Mouse (Mus musculus): ENCODE measurements around the gene Gab2.
"Not testable (repeated sequence)": the region's sequence is repeated elsewhere in the genome, so short reads cannot be mapped to it uniquely, and the experiment has no call there.

The Gab2 gene

DNA sequence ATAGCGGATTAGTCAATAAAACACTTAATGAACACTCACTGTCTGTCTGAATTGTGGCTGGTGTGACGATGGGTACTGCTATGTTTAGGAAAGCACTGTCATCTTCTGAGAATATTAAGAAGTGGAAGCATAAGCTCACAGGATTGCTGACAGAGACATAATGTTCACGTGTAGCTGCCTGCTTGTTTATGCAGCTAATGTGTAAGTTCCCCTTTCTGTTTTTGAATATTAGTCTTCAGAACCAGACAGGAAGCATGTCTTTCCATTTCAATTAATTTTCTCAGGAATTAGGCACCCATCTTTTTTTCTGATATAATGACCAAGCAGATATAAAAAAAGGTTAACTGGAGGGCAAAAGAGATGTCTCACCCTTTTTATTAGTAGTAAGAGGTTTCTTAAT lies 55.1 kb downstream of the Gab2 start:
- no peak for DNase-seq (ENCODE audit: low spot score in 2 of 2)

DNA sequence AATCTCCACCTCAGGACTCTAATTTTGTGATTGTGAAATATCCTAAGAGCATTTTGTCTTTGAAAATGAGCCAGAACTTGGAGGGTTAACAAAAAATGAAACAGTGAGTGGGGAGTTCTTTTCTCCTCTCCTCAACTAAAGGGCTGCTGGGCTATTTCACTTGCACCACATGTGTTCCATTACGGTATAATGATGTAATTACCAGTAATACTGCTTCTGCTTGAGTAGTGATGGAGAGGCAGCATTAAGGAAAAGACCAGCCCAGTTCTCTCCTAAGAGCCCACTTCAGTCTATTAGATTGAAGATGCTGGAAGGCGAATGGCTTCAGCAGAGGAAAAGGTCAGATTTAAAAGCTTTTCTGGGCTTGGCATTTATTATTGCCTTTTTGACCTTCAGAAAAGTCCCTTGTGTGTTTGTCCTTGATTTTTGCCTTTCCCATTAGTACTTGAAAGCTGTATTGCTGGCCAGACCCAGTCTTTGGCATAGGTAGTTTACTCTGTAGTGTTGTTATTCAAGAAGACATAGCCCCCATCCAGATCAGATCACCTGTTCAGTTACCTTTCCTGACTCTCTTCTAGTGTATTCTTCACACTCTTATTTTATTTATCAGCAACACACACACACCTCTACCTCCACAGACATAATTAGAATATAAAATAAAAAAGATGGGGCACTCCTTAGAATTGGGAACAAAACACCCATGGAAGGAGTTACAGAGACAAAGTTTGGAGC lies 69.9 kb downstream of the Gab2 start:
- no peak for DNase-seq (ENCODE audit: low spot score in 2 of 2)

DNA sequence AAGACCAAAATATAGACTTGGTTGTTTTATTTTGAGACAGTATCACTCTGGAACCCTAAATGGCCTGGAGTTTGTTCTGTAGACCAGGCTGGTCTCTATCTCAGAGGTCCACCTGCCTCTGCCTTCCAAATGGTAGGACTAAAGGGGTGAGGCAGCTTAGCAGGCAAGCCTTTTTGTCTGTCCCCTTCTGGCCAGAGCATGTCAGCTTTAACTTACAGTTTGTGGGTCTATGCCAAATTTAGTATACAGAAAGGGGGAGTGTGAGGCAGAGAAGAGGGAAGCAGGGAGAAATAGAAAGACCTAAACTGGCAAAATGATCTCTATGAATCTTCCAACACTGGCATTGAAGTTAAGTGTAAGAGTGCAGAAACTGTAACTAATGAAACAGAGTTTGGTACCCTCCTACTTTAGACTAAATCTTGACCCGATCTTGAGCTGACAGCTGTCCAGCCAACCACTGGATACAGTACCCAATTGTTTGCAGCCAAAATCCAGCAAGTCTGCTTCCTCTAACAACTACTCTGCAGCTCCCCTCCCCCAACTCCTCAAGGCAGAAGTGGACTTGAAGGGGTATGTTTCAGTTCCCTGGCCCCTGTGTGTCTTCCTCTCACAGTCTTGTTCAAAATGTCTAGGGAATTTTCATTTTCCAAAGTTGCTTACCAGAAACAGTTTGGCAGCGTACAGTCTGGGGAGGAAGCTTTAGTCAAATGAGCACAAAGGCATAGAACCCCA lies 73.5 kb downstream of the Gab2 start:
- DNase-seq (ENCODE audit: low spot score in 2 of 2) = no peak

DNA sequence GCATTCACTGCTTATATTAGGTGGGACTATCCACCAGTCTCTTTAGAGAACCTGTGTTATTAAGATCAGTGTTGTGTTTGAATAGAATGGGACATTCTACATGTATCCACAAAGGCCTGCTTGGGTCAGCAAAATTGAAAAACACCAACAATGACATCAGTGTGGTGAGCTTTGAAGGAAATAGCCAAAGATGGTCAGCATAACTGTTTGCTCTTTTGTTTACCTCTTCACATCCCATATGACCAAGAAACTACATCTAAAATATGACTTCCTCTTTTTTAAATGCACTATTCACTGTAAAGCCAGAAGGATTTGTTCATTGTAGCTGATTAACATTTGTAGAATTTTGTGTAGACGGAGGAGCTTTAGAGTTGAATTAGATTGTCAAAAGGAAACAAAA lies 82.9 kb downstream of the Gab2 start:
- DNase-seq (ENCODE audit: low spot score in 2 of 2) = no peak

DNA sequence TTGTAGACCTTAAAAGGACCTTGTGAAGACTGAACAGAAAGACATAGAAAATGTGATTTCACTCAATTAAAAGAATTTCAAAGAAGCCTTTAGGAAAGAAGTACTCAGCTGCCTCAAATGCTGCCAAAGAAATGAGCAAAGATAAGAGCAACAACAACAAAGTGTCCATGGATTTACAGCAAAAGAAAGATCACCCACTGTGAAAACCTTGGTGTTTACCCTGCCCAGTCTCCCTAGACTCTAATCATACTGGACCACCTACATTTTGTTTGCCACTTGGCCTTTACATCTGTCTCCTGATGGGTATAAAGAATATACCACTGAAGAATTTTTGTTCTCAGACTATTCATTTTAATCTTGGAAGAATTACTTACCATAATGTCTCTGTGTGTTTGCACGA lies 89.7 kb downstream of the Gab2 start:
- DNase-seq (ENCODE audit: low spot score in 2 of 2) = no peak

DNA sequence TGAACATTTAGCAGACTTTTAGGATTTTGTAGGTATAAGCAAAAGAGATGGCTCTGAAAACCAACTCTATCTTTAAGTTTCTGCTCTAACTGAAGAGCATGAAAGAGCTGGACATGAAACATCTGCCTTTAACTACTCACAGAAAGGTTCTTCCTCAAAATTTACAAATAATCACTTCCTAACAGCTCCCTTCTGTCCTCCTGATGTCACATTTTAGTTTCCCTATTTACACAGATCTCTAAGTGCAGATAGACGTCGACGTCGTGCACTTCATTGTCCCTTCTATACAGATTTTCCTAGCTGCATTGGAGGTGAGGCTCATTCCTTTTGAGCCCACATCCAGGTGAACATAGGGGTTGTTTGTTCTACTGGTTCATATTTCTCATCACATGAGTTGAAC lies 90.3 kb downstream of the Gab2 start:
- DNase-seq (ENCODE audit: low spot score in 2 of 2) = no peak

DNA sequence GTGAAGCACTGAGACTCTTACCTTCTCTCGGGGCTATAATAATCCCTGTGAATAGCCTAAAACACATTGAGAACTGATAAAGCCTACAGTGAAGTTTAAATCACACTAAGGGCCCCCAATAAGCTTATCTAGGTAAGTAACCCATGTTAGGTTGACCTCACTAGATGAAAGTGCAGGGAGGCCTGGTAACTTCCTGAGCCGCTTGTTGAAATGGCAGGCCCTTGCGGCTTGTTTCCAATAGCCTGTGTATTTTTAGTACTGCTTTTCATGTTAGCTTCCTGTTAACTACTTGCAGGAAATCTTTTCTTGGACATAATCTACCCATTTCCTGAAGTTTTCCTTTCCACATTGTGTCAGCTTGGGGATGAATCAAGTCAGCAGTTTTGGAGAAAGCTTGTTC lies 90.7 kb downstream of the Gab2 start:
- DNase-seq (ENCODE audit: low spot score in 2 of 2) = no peak

DNA sequence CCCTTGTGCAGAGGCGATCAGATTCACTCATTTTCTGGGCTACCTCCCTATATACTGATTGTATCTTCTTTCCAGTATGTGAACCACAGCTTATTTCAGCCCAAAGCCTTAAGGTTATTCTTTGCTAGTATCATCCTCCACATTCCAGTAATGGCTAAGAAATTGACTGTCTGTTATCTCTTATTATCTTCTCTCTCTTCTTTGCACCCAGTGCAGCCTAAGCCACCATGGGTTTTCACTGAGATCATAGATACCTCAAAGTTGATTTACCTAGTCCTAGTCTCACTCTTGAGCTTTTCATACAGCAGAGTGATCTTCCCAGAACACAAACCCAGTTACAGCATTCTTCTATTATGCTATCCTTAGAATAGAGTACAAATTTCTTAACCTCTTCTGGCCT lies 100.5 kb downstream of the Gab2 start:
- DNase-seq (ENCODE audit: low spot score in 2 of 2) = no peak

DNA sequence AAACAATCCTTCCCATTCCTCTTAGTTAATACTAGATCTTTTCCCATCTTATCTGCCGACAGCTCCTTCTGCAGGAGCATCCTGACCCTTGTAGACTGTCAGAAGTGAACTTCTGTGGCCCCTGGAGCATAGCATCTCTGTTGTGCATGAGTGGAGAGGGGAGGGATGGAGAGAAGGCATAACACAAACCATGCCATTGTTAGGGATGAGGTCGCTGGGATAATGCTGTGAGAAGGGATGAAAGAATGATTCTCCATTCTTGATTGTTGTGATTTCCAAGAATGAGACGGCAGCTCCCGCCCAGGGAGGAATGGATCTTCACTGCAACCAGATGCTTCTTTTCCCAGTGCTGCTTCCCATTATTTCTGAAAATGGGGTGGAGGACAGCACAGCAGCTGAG lies 102.0 kb downstream of the Gab2 start:
- DNase-seq (ENCODE audit: low spot score in 2 of 2) = no peak

DNA sequence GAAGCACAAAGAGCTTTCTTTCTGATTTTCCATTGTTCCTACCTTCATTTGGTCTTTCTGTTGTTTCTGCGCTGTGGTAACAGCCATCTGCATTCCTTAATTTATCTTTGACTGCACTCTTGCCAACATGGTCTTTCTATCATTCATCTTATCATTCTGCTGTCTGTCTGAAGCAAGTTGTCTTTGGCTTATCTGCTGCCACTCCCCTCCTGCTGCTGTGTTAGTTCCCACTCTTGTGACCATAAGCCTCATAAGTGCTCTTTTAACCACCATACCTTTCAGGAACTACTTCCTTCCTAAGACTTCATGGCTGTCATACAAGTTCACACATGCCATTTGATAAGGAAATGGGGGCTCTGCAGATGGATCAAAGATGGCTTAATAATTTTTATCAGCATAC lies 102.6 kb downstream of the Gab2 start:
- no peak for DNase-seq (ENCODE audit: low spot score in 2 of 2)

DNA sequence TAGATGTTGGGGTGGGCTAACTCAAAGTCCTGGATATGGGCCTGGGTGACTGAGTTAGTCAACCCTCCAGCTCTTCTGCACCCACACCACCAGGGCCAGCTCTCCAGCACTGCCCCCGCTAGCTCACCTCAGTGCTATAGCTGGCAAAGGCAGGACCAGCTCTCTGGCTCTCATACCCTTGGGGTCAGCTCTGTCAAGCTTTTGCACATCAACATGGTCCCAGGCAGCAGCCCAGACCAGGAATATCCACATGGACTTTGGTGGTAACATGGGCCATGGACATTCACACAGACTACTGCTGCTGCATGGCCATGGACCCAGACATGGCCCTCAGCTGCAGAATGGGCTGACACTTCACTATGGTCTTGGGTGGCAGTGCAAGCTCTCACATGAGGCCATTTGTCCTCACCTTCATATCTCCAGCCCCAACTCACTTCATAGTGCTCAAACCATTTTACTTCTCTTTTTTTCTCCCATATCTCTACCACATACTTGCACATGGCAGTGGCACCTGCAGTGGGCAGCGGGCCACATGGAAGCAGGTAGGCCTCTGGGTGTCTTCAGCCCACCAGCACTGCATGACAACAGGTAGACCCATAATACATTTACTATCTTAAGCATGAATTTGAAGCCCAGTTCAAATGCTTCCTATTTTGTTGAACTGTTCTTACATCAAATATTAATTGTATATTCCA lies 106.1 kb downstream of the Gab2 start:
- no peak for DNase-seq (ENCODE audit: low spot score in 2 of 2)

DNA sequence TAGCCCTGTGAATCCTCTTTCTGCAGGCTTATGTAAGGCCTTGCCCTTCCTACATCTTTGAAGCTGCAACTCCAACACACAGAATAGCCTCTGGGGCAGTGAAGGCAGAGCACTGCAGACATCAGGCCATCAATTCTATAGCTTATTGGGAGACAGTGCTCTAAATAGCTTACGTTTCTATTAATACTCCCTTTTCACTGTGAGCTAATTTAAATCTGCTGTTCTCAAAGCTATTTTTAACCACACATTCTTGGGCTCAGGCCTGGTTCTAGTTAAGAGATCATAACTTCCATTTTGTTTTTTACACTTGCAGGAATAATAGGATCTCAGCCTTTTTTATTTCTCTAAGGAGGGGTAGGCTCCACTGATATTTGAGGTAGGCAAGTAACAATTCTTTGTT lies 107.7 kb downstream of the Gab2 start:
- no peak for DNase-seq (ENCODE audit: low spot score in 2 of 2)

DNA sequence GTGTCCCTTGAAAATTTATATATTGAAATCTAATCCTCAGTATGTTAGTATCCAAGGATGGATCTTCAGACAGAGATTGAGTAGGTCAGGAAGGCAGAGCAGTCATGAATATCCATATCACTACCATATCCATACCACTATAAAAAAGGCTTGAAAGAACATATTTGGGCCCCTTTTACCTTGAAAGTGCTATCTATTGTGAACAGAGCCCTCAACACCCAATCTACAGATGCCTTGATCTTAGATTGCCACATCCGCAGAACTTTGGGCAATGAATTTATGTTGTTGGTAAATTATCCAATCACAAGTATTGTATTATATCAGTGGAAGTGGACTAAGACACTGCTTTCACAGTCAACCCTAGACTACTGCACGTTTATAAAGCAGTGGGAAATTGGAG lies 122.5 kb downstream of the Gab2 start:
- no peak for DNase-seq (ENCODE audit: low spot score in 2 of 2)

DNA sequence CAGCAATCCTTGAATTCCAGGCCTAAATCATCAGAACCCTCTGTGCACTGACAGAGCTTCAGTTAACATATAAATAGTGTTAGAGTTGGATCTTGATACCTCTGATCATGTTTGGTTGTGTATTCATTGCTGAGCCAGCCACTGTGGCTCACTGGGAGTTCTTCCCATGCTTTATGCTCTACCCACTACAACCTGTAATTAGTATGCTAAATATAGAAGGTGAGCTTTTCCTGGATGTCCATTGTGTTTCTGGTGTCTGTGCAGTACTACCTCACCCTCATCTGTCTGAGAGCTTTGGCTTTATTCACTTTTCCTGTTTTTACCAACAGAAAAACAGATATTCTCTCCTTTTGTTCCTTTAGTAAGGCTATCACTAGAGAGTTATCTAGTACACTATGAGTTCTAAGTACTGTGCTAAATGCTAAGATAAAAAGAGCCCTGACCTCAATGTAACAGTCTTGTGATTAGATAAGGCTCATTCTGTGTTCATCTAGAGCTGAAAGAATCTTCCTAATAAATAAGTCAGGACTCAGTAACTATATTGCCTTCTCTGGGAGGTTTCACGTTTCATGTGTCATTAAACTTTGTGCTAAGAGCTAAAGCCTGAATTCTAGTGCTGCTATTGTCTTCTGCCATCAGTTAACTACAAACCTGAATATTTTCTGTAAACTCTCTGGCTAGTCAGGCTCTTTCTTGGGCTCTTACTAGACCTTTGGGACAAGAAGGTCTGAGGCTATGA lies 127.6 kb downstream of the Gab2 start:
- DNase-seq (ENCODE audit: low spot score in 2 of 2) = no peak

DNA sequence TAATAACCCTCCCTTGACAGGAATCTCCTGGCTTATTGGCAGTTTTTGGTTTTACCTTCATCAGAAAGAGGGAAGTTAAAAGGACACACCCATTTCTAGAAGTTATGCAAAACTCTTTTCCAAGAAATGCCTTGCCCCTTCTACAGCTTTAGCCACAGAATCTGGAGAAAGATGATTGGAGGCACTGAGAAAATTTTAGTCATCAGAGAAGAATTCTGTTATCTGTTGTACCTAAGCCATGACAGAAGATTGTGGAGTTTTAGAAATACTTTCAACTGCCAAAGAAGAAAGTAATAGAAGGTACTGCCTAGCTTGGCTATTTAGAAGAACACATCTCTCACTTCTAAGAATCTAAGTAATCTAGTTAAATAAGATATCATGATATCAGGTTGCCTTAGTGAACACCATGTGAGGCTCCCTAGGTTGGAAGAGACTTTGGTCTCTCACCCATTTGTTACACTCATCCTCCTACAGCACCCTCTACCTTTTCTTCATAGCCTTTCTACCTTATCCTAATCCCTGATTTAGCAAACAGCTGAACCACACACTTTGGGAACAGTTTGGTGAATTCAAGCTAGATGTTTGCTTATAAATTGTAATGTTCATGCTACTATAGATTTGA lies 128.8 kb downstream of the Gab2 start:
- no peak for DNase-seq (ENCODE audit: low spot score in 2 of 2)

DNA sequence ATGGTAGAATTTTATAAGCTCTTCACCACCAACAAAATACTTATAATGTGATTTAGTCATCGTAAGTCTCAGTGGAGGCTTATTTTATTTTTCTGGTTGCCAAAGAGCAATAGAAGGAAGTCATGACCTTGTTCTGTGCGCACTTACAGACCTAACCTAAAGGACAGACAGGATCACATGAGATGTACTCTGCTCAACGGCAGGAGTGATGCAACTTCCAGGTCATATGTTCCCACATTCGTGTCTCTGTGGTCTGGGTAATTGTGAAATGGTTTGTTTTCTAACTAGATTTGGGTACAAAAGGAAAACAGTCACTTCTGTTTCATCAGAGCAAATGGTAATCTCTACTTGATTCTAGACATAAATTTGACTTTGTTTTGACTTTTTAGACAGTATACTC lies 129.7 kb downstream of the Gab2 start:
- DNase-seq (ENCODE audit: low spot score in 2 of 2) = no peak

DNA sequence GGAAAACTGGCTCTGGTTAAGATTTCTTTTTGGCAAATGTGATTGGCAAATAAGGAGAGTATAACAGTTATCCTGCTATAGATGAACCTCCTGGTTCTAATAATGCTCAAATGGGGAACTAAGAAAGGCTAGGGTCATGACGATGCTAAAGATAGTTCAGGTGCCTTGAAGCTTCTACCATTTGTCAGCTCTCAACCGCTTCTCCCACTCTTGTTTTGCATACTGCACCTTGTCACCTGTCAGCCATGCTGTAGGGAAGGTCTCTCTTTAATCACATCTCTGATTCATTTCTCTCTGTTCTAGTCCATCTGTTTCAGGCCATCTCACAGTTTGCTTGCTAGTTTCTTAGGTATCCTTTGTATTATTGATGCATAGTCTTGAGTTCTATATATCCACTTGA lies 142.4 kb downstream of the Gab2 start:
- no peak for DNase-seq (ENCODE audit: low spot score in 2 of 2)

DNA sequence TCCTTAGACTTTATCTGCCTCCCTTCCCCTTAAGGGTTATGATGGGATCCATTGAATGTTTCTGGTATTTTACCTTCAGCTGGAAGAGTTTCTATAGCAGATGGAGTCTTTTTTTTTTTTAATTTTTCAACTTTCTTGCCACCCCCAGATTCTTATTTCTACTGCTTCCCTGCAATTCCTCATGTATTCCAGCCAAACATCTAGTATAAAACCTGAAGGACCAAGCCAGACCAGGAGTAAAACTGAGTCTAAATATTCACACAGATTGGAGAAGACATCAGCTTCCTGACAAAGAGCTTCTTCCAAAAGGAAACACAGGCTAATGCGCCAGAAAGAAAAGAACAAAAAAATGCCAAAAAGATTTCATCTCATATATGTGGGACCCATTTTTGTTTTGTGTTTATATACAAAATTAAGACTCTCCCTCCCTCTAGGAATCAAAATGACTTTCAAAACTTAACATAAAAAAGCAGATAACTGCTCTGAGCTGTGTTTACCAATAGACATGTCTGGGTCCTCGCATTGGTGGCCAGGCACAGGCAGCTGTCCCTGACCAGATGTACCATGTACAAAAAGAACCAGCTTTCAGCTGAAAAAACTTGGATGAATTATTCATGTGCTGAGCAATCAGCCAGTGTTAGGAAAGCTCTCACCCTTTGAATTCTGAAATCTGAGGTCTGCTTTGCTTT lies 164.0 kb downstream of the Gab2 start:
- no peak for DNase-seq (ENCODE audit: low spot score in 2 of 2)

DNA sequence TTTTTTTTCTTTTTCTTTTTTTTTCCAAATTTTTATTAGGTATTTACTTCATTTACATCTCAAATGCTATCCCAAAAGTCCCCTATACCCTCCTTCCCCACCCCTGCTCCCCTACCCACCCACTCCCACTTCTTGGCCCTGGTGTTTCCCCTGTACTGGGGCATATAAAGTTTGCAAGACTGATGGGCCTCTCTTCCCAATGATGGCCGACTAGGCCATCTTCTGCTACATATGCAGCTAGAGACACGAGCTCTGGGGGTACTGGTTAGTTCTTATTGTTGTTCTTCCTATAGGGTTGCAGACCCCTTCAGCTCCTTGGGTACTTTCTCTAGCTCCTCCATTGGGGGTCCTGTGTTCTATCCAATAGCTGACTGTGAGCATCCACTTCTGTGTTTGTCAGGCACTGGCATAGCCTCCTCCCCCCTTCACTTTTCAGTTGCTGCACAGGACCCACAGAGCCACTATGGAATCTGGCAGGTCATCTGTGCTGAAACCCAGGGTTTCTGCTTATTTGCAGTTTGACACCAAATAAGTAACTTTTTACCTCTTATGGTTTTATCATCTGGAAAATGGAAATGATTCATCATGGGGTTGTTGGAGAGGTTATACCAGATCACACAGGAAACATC lies 164.7 kb downstream of the Gab2 start:
- DNase-seq (ENCODE audit: low spot score in 2 of 2) = not testable (repeated sequence)

DNA sequence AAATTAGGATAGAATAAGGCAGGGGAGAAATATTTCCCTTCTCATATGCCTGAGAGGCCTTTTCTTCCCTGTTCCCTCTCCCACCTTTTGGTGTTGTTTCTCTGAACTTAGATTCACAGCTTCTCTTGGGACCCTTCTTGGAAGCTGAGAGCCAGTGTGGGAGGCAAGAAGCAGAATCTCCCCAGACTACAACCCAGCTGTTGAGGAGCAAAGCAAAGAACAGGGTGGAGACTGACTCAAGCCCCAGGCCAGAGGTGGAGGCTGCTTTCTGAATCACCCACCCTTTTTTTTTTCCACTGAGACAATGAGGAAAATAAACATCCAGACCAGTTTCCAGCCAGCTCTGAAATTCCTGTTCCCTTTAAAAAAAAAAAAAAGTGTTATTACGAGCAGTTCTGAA lies 166.3 kb downstream of the Gab2 start:
- DNase-seq (ENCODE audit: low spot score in 2 of 2) = no peak

DNA sequence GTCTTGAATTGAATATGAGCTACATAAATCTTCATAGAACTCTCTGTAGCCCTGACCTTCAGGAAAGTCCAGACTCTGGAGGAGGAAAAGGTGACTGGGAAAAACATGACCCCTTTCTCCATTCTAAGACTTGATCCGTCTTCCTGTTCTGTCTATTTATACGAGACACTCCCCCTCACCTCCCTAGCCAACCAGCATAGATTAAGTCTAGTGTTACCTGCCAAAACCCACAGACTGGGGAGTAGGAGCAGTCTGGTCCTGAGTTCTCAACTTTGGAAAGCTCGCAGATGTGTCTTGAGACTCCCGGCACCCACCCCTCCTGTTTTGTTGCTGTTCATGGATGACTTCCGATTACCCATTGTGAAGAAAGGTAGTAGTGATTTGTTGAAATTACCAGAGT lies 166.8 kb downstream of the Gab2 start:
- no peak for DNase-seq (ENCODE audit: low spot score in 2 of 2)
